Mouse (Mus musculus) WW6 (cell line): ENCODE data around the gene Fbln2.

Experiments used
- DNase-seq: peaks from one replicate; pipeline ENCODE4 v3.0.0-alpha.2; 2013; ENCODE audit warnings: low read depth, low spot score

The Fbln2 gene

GRCm38 (mm10) chr6:91228980-91229379 is 16.7 kb downstream of the Fbln2 start:
- DNase-seq, result no peak

DNA sequence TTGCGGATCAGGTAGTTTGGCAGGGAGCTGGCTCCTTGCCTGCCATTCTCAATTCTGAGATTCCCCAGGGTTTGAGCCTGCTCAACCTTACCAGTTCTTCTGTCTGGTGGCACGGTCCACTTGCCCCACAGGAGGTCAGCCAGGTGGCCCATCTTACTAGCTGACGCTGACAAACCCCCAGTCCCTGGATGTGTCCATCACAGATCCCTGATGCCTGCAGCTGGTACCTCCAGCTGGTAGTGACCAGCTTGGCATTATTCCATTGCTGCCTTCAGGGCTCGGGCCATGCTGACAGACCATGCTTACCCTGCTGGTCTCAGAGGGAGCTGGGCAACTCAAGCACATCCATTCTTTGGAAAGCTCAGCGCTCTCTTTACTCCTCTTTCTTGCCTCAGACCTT is 18.7 kb downstream of the Fbln2 start:
- no peak for DNase-seq

- DNase-seq, result no peak
These were observed 19.3 kb downstream of the Fbln2 start for GRCm38 (mm10) chr6:91231523-91231922.

DNA sequence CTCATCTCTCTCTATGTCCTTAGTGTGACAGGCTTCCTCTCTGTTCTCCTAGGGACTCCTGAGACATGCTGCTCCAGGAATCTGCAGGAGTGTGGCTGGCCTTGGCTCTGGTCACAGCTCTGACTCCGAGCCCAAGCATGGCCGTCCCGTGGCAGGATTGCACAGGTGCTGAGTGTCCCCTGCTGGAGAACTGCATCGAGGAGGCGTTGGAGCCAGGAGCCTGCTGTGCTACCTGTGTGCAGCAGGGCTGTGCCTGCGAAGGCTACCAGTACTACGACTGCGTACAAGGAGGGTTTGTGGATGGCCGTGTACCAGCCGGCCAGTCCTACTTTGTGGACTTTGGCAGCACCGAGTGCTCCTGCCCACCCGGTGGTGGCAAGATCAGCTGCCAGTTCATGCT is 20.8 kb downstream of the Fbln2 start:
- DNase-seq, result no peak

DNA sequence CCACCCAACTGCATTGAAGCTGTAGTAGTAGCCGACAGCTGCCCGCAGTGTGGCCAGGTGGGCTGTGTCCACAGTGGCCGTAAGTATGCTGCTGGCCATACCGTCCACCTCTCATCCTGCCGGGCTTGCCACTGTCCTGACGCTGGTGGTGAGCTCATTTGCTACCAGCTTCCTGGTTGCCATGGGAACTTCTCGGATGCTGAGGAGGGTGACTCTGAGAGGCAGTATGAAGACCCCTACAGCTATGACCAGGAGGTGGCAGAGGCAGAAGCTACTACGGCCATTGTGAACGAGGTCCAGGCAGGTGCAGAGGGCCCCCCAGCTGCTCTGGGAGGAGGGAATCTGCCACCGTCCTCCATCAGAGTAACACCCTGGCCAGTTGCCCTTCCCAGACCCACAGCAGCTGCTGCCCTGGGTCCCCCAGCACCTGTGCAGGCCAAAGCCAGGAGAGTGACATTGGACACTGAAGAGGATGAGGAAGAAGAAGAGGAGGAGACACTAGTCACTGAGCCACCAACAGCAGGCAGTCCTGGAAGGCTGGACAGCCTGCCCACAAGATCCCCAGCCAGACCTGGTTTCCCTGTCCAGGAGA is 21.3 kb downstream of the Fbln2 start:
- no peak for DNase-seq

DNA sequence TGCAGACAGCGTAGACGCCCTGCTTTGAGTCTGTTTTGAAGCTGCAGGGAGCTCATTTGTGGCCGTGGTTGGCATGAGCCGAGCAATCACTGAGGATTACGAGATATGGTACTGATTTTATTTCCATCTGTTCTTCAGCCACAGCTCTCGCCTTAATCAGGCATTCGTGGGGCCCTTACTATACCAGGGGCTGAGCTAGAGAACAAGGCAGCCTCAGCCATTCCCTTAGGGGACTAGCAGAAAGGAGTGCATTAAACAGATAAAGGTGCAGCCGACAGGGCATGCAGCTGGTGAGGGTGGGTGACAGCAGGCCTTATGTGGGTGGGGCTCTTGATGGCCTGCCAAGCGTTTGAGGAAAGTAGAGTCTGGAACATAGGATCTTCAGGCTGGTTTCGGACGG is 23.8 kb downstream of the Fbln2 start:
- no peak for DNase-seq

GRCm38 (mm10) chr6:91236429-91236828 is 24.2 kb downstream of the Fbln2 start:
- no peak for DNase-seq

DNA sequence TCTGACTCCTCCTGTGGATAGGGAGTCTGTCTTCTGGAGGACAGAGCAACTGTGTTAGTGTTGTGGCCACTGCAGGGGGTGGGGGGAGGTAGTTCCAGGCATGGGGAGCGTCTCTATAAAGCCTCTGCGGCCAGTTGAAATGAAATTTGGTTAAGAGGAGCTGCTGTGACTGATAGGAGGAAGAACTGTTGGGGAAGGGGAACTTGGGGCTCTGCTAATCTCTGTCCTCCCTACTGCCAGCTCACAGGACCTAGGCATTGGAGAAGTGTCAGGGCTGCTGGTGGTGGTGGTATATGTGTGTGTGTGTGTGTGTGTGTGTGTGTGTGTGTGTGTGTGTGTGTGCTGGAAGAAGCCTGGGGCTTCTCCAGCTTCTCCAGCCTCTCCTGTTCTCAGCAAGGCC is 25.0 kb downstream of the Fbln2 start:
- no peak for DNase-seq

DNA sequence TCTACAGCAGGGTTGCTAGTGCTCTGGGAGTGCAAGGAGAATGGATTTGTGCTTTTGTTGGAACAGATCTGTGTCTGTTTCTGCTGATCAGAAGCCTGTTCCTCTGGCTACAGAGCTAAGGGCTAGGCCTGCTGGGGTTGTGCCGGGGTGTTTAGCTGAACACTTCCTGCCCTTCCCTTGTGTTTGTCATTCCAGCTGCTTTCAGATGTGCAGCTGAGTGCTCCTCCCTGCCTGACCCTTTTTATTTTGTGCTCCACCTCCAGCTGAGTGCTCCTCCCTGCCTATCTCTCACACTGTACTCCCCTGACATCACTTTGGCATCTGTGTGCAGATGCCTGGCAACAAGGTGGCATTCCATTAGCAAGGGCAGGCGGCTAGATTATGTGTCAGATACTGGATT is 28.3 kb downstream of the Fbln2 start:
- no peak for DNase-seq

DNA sequence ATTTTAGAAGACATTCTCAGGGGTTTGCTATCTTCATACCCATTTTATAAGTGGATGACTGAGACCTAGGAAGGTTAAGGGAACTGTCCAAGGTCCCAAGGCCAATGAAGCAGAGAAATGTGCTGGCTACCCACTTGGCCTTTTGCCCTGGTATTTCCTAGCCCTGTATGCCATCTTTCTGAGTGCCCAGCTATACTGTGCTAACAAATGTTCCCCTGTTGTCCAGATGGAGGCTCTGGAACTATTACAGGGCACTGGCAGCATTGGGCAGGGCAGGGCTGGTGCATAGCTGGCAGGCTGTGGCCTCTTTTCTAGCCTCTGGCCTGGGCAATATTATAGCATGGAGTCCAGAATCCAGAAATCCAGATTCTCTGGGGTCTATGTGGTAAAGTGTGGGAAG is 28.7 kb downstream of the Fbln2 start:
- no peak for DNase-seq

DNA sequence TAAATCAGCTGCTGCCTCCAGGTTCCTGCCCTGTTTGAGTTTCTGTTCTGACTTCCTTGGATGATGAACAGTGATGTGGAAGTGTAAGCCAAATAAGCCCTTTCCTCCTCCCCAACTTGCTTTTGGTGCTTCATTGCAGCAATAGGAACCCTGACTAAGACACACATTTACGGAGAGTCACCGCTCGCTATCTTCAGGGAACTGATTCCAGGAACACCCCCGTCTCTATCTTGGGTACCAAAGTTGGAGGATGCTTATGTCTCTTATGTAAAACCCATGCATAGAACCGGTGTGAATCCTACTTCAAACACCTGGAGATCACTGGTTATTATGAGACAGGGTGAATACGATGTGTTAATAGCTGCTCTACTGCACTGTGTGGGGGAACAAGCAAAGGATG is 31.1 kb downstream of the Fbln2 start:
- DNase-seq, result no peak

- no peak for DNase-seq
These were observed 32.1 kb downstream of the Fbln2 start for GRCm38 (mm10) chr6:91244331-91244730.

DNA sequence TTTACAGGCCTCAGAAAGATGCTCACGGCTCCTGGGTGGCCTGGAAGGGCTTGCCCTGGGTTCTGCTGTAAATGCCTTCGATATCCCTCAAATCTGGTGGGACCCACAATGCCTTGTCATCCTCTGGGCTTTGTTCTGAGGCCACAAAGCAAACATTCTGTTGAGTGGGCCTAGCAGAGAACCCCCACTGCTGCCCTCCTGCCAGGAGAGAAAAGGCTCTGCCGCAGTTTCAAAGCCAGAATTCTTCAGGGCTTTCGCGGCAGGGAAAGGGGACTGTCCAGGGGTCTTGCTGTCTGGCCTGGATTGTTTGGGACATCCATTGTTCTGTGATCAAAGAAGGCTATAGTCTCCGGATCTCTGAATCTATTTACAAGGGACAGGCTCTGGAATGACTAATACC is 33.1 kb downstream of the Fbln2 start:
- DNase-seq, result no peak

DNA sequence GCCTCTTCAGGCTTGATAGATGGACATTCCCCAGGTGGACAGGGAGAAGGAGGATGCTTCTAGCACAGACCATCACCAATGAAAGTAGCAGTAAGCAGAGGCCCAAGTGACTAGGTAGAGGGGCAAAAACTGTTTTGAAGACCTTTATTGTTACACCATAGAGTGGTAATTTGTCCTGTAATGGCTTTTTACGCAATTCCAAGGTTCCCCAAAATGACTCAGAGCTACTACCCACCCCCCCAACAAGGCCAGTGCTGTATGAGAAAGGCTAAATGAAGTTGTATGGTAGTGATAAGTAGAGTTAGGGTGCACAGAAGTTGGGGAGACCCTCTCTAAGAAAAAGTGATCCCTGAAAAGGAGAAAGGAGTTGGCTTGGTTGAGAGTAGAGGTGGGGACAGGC is 35.1 kb downstream of the Fbln2 start:
- no peak for DNase-seq

- no peak for DNase-seq
These were observed 36.4 kb downstream of the Fbln2 start for GRCm38 (mm10) chr6:91248627-91249026.

- no peak for DNase-seq
These were observed 37.5 kb downstream of the Fbln2 start for GRCm38 (mm10) chr6:91249797-91250196.

GRCm38 (mm10) chr6:91259440-91260120 is 47.3 kb downstream of the Fbln2 start:
- no peak for DNase-seq

DNA sequence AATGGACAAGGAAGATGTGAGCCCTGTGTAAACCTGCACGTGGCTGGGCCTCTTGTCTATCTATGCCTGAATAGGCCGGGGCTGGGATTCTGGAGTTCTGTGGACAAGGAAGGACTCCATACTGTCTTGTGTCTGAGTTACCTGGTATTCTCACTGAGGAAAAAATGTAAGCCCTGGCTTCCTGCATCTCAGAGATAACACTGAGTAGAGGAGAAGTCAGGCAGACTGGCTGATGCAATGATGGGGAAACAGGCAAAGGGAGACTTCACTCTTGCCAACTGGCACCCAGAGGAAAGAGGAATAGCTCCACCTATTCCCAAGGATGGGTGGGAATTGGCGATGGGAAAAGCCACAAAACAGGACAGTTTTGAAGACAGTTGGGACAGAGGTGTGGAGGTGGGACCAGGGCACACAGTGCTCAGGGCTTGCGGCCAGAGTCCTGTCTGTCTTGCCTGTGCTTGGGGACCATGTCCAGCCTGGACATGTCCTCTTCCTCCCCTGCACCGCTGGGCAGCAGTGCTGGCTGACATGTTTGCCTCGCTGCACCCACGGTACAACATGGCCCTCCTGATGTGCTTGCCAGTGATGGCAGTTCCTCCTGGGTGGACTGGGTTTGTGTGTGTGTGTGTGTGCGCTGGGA is 48.2 kb downstream of the Fbln2 start:
- DNase-seq, result no peak

DNA sequence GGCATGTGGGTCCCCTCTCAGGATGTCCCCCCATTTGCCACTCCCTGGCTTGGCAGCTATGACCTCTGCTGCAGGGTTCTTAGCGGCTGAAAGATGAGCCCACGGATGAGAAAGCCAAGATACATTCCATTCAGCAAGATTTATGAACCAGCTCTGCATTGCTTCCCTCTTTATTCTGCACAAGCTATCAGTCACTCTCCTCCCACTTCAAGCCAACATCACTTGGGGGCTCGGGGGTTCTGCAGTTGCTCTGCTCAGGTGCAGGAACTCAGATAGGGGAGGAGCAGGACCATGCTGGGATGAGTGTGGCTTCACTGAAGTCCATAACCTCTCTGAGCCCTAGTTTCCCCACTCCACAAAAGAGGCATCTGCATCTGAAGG is 48.7 kb downstream of the Fbln2 start:
- DNase-seq, result no peak

DNA sequence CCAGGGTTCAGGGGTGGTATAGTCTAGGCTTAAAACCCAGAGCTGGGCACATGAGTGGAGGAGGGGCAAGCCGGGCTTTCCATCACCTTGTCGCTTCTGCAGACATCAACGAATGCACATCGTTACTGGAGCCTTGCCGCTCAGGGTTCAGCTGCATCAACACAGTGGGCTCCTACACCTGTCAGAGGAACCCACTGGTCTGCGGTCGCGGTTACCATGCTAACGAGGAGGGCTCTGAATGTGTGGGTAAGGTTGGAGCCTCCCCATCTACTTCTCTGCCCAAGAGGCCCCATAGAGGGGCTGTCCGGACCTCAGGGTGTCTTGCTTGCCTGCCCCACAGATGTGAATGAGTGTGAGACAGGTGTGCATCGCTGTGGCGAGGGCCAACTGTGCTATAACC is 53.4 kb downstream of the Fbln2 start:
- DNase-seq, result no peak

- no peak for DNase-seq
These were observed 54.4 kb downstream of the Fbln2 start for GRCm38 (mm10) chr6:91266647-91267046.

DNA sequence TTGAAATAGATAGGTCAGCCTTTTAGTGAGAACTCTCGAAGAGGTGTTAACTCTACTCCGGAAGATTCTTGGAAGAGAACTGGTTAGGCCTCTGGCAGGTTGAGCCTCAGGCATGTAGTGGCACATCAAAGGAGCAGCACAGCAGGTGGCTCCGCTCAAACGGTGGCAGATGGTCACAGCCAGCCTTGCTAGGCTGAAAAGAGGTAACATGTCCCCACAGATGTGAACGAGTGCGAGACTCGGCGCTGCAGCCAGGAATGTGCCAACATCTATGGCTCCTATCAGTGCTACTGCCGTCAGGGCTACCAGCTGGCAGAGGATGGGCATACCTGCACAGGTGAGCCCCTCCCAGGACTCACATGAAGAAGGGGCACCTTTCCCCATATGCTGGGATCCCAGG is 56.1 kb downstream of the Fbln2 start:
- no peak for DNase-seq

DNA sequence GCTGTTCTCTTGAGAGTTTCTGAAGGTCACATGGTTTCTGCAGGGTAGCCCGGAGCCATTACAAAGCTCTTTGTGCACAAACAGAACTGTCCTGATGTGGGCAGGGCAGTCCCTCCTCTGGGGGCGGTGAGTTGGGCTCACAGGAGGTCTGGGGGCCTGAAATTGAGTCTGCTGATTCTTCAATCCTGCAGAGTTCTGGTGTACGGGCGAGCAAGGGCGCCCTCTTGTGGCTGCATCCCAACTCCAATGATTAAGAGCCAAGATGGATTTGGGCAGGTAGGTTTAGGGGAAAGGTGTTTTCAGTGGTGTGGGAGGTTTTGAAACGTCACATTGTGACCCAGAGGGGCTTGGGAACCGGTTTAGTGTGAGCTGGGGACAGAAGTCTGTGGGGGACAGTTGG is 65.3 kb downstream of the Fbln2 start:
- DNase-seq, result no peak
